Mouse (Mus musculus): ENCODE data around the gene Mindy2. TPM values are rescaled to one million over a fixed set of nuclear protein-coding genes. Genes with fewer than 3 reads are reported as not detected.

Mindy2 gene
- polyA plus RNA-seq, 1 experiment, result 4.0 TPM

GRCm38 (mm10) chr9:70671772-70672579 lies 15.0 kb upstream of the Mindy2 start:
- H3K9ac ChIP-seq (ENCODE audit: low read depth, poor library complexity, severe bottlenecking), result no peak overlapping the region
- no peak overlapping the region for H3K27ac ChIP-seq (ENCODE audit: insufficient read depth, low read length)

DNA sequence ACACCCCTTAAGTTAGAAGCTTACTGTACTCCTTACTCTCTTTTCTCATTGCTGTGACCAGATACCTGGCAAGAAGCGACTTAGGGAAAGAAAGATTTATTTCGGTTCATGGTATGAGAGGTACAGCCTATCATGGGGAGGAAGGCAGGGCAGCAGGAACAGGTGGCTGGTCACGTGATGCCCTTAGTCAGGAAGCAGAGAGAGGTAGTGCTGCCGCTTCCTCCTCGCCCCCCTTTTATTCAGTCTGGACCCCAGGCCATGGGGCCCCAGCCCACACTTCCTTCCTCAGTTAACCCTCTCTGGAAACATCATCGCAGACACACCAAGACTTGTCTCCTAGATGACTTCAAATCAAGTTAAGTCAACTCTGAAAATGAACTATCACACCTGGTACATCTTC lies 14.3 kb upstream of the Mindy2 start:
- H3K27ac ChIP-seq (ENCODE audit: insufficient read depth, low read length), result no peak overlapping the region
- no peaks in the 10 kb centered on the region for H3K4me1 ChIP-seq (ENCODE audit: control insufficient read depth, insufficient read depth, low read length)
- H3K9me3 ChIP-seq (replicated peaks; ENCODE audit: control insufficient read depth, insufficient read depth, low read length, poor library complexity, severe bottlenecking), result no peaks in the 10 kb centered on the region
- no peaks in the 10 kb centered on the region for H3K27me3 ChIP-seq (ENCODE audit: control insufficient read depth, insufficient read depth, low read length, poor library complexity, severe bottlenecking)
- H3K36me3 ChIP-seq (ENCODE audit: control insufficient read depth, insufficient read depth, low read length, poor library complexity, severe bottlenecking), result no peaks in the 10 kb centered on the region
- no peak overlapping the region for H3K4me3 ChIP-seq (ENCODE audit: low read depth, low read length)
- no peak overlapping the region for H3K9ac ChIP-seq (ENCODE audit: low read depth, poor library complexity, severe bottlenecking)
- no peak for TF ChIP-seq CTCF (IDR thresholded peaks at IDR 0.05; ENCODE audit: low read depth, low read length)
- TF ChIP-seq POLR2A (IDR thresholded peaks at IDR 0.05; ENCODE audit: insufficient read depth, low read length), result no peak
- no peak for TF ChIP-seq EP300 (IDR thresholded peaks at IDR 0.05; ENCODE audit: insufficient read depth, low read depth, low read length)

More at GRCm38 (mm10) chr9:70671772-70672579, 15.0 kb upstream of the Mindy2 start:
- Histone ChIP-seq H3K9me3 (replicated peaks; ENCODE audit: control insufficient read depth, insufficient read depth, low read length, poor library complexity, severe bottlenecking) (no peaks in the 10 kb centered on the region), H3K4me1 (ENCODE audit: control insufficient read depth, insufficient read depth, low read length) (no peaks in the 10 kb centered on the region), H3K27me3 (ENCODE audit: control insufficient read depth, insufficient read depth, low read length, poor library complexity, severe bottlenecking) (no peaks in the 10 kb centered on the region), H3K36me3 (ENCODE audit: control insufficient read depth, insufficient read depth, low read length, poor library complexity, severe bottlenecking) (no peaks in the 10 kb centered on the region), H3K4me3 (ENCODE audit: low read depth, low read length) (no peak overlapping the region)
- TF ChIP-seq EP300 (IDR thresholded peaks at IDR 0.05; ENCODE audit: insufficient read depth, low read depth, low read length) (no peak), CTCF (IDR thresholded peaks at IDR 0.05; ENCODE audit: low read depth, low read length) (peak; percentile 17), POLR2A (IDR thresholded peaks at IDR 0.05; ENCODE audit: insufficient read depth, low read length) (no peak)

GRCm38 (mm10) chr9:70670381-70670780 lies 13.4 kb upstream of the Mindy2 start:
- H3K36me3 ChIP-seq (ENCODE audit: control insufficient read depth, insufficient read depth, low read length, poor library complexity, severe bottlenecking), result no peaks in the 10 kb centered on the region
- H3K9ac ChIP-seq (ENCODE audit: low read depth, poor library complexity, severe bottlenecking), result no peak overlapping the region
- no peak overlapping the region for H3K27ac ChIP-seq (ENCODE audit: insufficient read depth, low read length)
- H3K9me3 ChIP-seq (replicated peaks; ENCODE audit: control insufficient read depth, insufficient read depth, low read length, poor library complexity, severe bottlenecking), result no peaks in the 10 kb centered on the region
- H3K4me1 ChIP-seq (ENCODE audit: control insufficient read depth, insufficient read depth, low read length), result no peaks in the 10 kb centered on the region
- no peak overlapping the region for H3K4me3 ChIP-seq (ENCODE audit: low read depth, low read length)
- no peaks in the 10 kb centered on the region for H3K27me3 ChIP-seq (ENCODE audit: control insufficient read depth, insufficient read depth, low read length, poor library complexity, severe bottlenecking)
- TF ChIP-seq POLR2A (IDR thresholded peaks at IDR 0.05; ENCODE audit: insufficient read depth, low read length), result no peak
- no peak for TF ChIP-seq CTCF (IDR thresholded peaks at IDR 0.05; ENCODE audit: low read depth, low read length)
- no peak for TF ChIP-seq EP300 (IDR thresholded peaks at IDR 0.05; ENCODE audit: insufficient read depth, low read depth, low read length)

DNA sequence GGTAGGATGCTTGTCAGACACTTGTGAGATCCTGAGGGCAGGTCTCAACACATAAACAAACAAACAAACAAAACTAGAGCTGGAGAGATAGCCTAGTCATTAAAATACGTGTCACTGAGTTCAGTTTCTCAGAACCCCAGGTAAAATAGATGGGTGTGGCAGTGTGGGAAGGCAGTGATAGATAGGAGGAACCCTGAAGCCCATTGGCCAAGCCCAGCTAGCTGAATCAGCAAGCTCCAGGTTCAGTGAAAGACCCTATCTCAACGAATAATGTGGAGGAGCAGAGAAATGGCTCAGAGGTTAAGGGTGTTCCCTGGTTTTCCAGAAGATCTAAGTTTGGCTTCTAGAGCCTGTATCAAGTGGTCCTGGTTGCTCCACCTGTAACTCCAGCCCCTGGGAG lies 12.2 kb upstream of the Mindy2 start:
- H3K4me1 ChIP-seq (ENCODE audit: control insufficient read depth, insufficient read depth, low read length), result no peaks in the 10 kb centered on the region
- H3K9ac ChIP-seq (ENCODE audit: low read depth, poor library complexity, severe bottlenecking), result no peak overlapping the region
- H3K4me3 ChIP-seq (ENCODE audit: low read depth, low read length), result no peak overlapping the region
- no peaks in the 10 kb centered on the region for H3K9me3 ChIP-seq (replicated peaks; ENCODE audit: control insufficient read depth, insufficient read depth, low read length, poor library complexity, severe bottlenecking)
- H3K27ac ChIP-seq (ENCODE audit: insufficient read depth, low read length), result no peak overlapping the region
- H3K36me3 ChIP-seq (ENCODE audit: control insufficient read depth, insufficient read depth, low read length, poor library complexity, severe bottlenecking), result no peaks in the 10 kb centered on the region
- H3K27me3 ChIP-seq (ENCODE audit: control insufficient read depth, insufficient read depth, low read length, poor library complexity, severe bottlenecking), result no peaks in the 10 kb centered on the region
- TF ChIP-seq EP300 (IDR thresholded peaks at IDR 0.05; ENCODE audit: insufficient read depth, low read depth, low read length) (no peak), CTCF (IDR thresholded peaks at IDR 0.05; ENCODE audit: low read depth, low read length) (no peak), POLR2A (IDR thresholded peaks at IDR 0.05; ENCODE audit: insufficient read depth, low read length) (no peak)

DNA sequence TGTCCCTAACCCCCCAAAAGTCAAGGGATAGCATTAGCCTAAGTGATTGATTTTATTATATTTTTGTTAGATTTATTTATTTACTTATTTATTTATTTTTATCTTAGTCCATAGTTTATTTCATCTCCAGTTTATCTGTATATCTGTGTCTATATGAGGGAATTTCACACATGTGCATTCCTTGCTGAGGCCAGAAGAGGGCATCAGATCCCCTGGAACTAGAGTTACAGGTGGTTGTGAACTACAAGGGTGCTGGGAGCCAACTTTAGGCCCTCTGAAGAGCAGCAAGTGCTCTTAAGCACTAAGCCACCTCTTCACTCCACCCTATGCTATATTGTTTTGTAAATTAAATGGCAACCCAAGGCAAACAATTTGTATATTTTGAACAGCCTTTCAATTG lies 11.1 kb upstream of the Mindy2 start:
- Histone ChIP-seq H3K9ac (ENCODE audit: low read depth, poor library complexity, severe bottlenecking) (no peak overlapping the region), H3K9me3 (replicated peaks; ENCODE audit: control insufficient read depth, insufficient read depth, low read length, poor library complexity, severe bottlenecking) (no peaks in the 10 kb centered on the region), H3K27ac (ENCODE audit: insufficient read depth, low read length) (no peak overlapping the region), H3K36me3 (ENCODE audit: control insufficient read depth, insufficient read depth, low read length, poor library complexity, severe bottlenecking) (no peaks in the 10 kb centered on the region), H3K4me1 (ENCODE audit: control insufficient read depth, insufficient read depth, low read length) (no peaks in the 10 kb centered on the region), H3K27me3 (ENCODE audit: control insufficient read depth, insufficient read depth, low read length, poor library complexity, severe bottlenecking) (no peaks in the 10 kb centered on the region), H3K4me3 (ENCODE audit: low read depth, low read length) (no peak overlapping the region)
- TF ChIP-seq CTCF (IDR thresholded peaks at IDR 0.05; ENCODE audit: low read depth, low read length) (peak; percentile 30), POLR2A (IDR thresholded peaks at IDR 0.05; ENCODE audit: insufficient read depth, low read length) (no peak)

- no peak overlapping the region for H3K4me3 ChIP-seq (ENCODE audit: low read depth, low read length)
- no peaks in the 10 kb centered on the region for H3K27me3 ChIP-seq (ENCODE audit: control insufficient read depth, insufficient read depth, low read length, poor library complexity, severe bottlenecking)
- no peak overlapping the region for H3K27ac ChIP-seq (ENCODE audit: insufficient read depth, low read length)
- H3K9ac ChIP-seq (ENCODE audit: low read depth, poor library complexity, severe bottlenecking), result no peak overlapping the region
- H3K36me3 ChIP-seq (ENCODE audit: control insufficient read depth, insufficient read depth, low read length, poor library complexity, severe bottlenecking), result no peaks in the 10 kb centered on the region
- TF ChIP-seq CTCF (IDR thresholded peaks at IDR 0.05; ENCODE audit: low read depth, low read length) (no peak), POLR2A (IDR thresholded peaks at IDR 0.05; ENCODE audit: insufficient read depth, low read length) (no peak)
- H3K4me1 ChIP-seq (ENCODE audit: control insufficient read depth, insufficient read depth, low read length), result no peaks in the 10 kb centered on the region
- no peaks in the 10 kb centered on the region for H3K9me3 ChIP-seq (replicated peaks; ENCODE audit: control insufficient read depth, insufficient read depth, low read length, poor library complexity, severe bottlenecking)
Observed at GRCm38 (mm10) chr9:70666811-70667210, 9.8 kb upstream of the Mindy2 start.
